Mouse (Mus musculus): Measurements from ENCODE around the gene Cux2. TPM values are rescaled to one million over a fixed set of nuclear protein-coding genes. Genes with fewer than 3 reads are reported as not detected.

Cux2 gene
- polyA plus RNA-seq, 1 experiment from 2014 or later: 8.0 TPM

DNA sequence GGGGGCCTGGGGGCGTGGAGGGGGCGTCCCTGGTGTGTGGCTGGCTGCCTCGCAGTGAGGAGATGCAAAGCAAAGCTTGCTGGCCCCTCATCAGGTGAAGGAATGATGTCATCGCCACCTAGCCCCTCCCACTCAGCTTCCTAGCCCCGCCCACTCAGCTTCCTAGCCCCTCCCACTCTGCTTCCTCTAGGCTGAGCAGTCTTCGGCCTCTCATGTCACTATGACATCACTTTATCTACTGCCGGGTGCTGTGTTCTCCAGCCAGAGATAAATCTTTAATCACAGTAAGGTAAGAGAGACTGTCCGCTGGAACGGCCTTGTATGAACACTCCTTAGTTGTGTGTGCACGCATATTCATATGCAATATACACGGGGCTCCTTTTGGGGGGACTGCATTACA, 19.3 kb downstream of the Cux2 start:
- no peak for DNase-seq (ENCODE audit: low spot score)
- H3K27me3 ChIP-seq (ENCODE audit: insufficient read depth, poor library complexity, severe bottlenecking): peaks cover 3% of the 10 kb centered on the region; the same call in 1 of the 2 replicates
- H3K4me3 ChIP-seq: no peak overlapping the region
- peaks cover 17% of the 10 kb centered on the region for H3K4me1 ChIP-seq
- no peaks in the 10 kb centered on the region for H3K9me3 ChIP-seq
- H3K36me3 ChIP-seq: no peaks in the 10 kb centered on the region
- 53% methylated on average over 9 of the region's 11 CpGs for WGBS
- H3K27ac ChIP-seq: no peak overlapping the region

GRCm38 (mm10) chr5:122026771-122027170, 23.1 kb downstream of the Cux2 start:
- H3K4me3 ChIP-seq: no peak overlapping the region
- DNase-seq (ENCODE audit: low spot score): no peak
- 74% methylated on average over 9 of the region's 9 CpGs for WGBS
- H3K4me1 ChIP-seq: peaks cover 16% of the 10 kb centered on the region
- H3K27me3 ChIP-seq (ENCODE audit: insufficient read depth, poor library complexity, severe bottlenecking): no peaks in the 10 kb centered on the region
- no peak overlapping the region for H3K27ac ChIP-seq
- H3K9me3 ChIP-seq: no peaks in the 10 kb centered on the region
- peaks cover 7% of the 10 kb centered on the region; the same call in 1 of the 2 replicates for H3K36me3 ChIP-seq

DNA sequence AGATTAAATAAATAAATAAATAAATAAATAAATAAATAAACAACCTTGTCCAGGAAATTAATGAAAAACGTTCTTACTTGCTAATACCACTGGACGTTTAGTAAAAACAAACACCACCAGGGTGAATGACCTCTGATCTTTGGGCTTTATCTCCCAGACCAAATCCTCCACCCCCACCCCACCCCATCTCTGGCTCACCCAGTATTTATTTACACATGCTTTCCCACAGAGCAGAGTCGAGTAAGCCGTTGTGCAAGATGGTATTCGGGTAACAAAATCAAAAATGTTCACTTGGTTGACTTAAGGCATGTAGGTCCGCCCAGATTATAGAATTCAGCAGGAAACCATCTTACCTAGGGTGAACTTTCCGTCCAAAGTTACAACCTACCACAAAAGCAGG, 23.6 kb downstream of the Cux2 start:
- Histone ChIP-seq H3K27me3 (ENCODE audit: insufficient read depth, poor library complexity, severe bottlenecking) (no peaks in the 10 kb centered on the region), H3K4me3 (no peak overlapping the region), H3K9me3 (no peaks in the 10 kb centered on the region), H3K36me3 (peaks cover 7% of the 10 kb centered on the region; the same call in 1 of the 2 replicates), H3K27ac (no peak overlapping the region), H3K4me1 (peaks cover 11% of the 10 kb centered on the region)
- WGBS: 56% methylated on average over 7 of the region's 7 CpGs
- no peak for DNase-seq (ENCODE audit: low spot score)

DNA sequence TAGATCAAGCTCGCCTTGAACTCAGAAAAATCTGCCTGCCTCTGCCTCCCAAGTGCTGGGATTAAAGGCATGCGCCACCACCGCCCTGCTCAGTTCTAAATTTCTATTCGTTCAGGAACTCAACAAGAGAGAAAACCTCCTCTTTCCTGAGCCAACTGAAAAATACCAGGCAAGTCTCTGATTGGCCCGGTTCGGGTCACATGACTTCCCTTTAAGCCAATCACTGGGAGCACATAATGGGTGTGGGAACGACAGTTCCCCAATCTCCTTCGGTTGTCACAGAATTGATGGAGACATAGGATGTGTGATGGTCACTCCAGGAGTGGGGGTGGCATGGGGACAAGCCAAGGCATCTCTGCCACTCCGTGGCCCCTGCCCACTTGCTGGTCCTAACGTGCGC, 24.8 kb downstream of the Cux2 start:
- H3K9me3 ChIP-seq: no peaks in the 10 kb centered on the region
- no peak overlapping the region for H3K4me3 ChIP-seq
- no peak overlapping the region for H3K27ac ChIP-seq
- no peaks in the 10 kb centered on the region for H3K27me3 ChIP-seq (ENCODE audit: insufficient read depth, poor library complexity, severe bottlenecking)
- 84% methylated on average over 11 of the region's 11 CpGs for WGBS
- peaks cover 7% of the 10 kb centered on the region; the same call in 1 of the 2 replicates for H3K36me3 ChIP-seq
- H3K4me1 ChIP-seq: peaks cover 4% of the 10 kb centered on the region; the same call in 1 of the 2 replicates
- DNase-seq (ENCODE audit: low spot score): no peak

DNA sequence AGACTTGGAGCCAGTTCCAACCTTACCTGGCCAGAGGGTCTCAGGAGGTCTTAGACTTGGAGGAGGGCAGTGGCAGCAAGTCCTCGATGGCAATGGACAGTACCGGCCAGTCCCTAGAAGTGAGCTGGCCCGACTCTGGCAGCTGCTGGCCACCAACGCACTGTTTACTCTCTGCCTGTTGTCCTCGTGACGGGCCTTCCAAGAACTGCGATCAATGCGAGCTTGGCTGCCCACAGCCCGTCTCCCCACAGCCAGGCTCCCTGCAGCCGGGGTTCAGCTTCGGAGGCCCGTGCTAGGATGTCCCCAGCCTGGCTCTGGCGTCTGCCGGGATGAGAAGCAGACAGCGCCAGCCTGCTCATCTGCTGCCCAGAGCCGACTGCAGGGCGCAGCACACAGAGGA, 30.6 kb downstream of the Cux2 start:
- no peak overlapping the region for H3K27ac ChIP-seq
- peaks cover 29% of the 10 kb centered on the region for H3K4me1 ChIP-seq
- H3K27me3 ChIP-seq (ENCODE audit: insufficient read depth, poor library complexity, severe bottlenecking): peaks cover 6% of the 10 kb centered on the region; the same call in 1 of the 2 replicates
- 78% methylated on average over 17 of the region's 17 CpGs for WGBS
- no peaks in the 10 kb centered on the region for H3K9me3 ChIP-seq
- peaks cover 7% of the 10 kb centered on the region; the same call in 1 of the 2 replicates for H3K36me3 ChIP-seq
- no peak for DNase-seq (ENCODE audit: low spot score)
- H3K4me3 ChIP-seq: no peak overlapping the region

DNA sequence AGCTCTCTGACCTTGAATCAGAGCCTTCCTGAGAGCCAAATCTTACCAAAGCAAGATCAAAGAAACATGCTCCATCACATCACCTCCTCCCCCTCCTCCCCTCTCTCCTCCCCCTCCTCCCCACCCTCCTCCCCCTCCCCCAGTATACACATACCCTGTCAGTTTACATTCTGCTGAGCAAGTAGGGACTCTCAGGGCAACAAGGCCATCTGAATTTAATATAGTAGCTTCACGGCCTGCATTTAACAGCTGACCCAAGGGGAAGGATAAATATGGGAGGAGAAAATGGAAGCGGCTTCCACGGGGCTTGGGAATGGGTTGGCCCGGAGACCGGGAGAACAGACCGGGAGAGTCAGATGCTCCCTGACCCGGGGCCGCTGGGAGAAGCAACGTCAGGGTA, 32.1 kb downstream of the Cux2 start:
- DNase-seq (ENCODE audit: low spot score): no peak
- 77% methylated on average over 9 of the region's 9 CpGs for WGBS

DNA sequence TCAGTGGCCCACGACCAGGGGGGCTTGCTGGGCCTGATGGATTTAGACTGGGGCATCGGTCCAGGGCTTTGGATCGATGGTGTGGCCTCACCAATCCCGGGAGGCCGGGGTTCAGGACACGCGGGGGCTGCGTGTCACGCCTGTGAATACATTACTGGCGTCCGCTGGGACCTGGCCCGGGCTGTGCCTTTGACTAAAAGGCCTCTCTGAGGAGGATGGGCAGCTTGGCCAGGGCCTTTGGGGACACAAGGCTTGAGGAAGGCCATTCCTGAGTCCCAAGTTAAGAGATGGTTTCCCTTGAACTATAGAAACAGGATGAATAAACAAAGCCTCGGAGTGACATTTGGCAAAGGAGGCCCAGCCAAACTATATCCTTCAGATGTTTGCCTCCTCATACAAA, 32.6 kb downstream of the Cux2 start:
- Histone ChIP-seq H3K36me3 (no peaks in the 10 kb centered on the region), H3K4me1 (peaks cover 27% of the 10 kb centered on the region), H3K27me3 (ENCODE audit: insufficient read depth, poor library complexity, severe bottlenecking) (peaks cover 6% of the 10 kb centered on the region; the same call in 1 of the 2 replicates), H3K9me3 (no peaks in the 10 kb centered on the region), H3K27ac (no peak overlapping the region), H3K4me3 (no peak overlapping the region)
- DNase-seq (ENCODE audit: low spot score): no peak
- 84% methylated on average over 13 of the region's 13 CpGs for WGBS

More for the DNA sequence above, 32.1 kb downstream of the Cux2 start:
- no peak overlapping the region; the same call in 1 of the 2 replicates for H3K27ac ChIP-seq
- H3K27me3 ChIP-seq (ENCODE audit: insufficient read depth, poor library complexity, severe bottlenecking): peaks cover 6% of the 10 kb centered on the region; the same call in 1 of the 2 replicates
- no peak overlapping the region for H3K4me3 ChIP-seq
- H3K36me3 ChIP-seq: 0 out of 2 replicates have a peak, but pooled peaks cover 3% of the 10 kb centered on the region
- H3K4me1 ChIP-seq: peaks cover 27% of the 10 kb centered on the region
- no peaks in the 10 kb centered on the region for H3K9me3 ChIP-seq

GRCm38 (mm10) chr5:122016744-122017143, 33.2 kb downstream of the Cux2 start:
- DNase-seq (ENCODE audit: low spot score): no peak
- Histone ChIP-seq H3K9me3 (no peaks in the 10 kb centered on the region), H3K27ac (no peak overlapping the region), H3K36me3 (no peaks in the 10 kb centered on the region), H3K4me3 (no peak overlapping the region), H3K4me1 (peaks cover 31% of the 10 kb centered on the region), H3K27me3 (ENCODE audit: insufficient read depth, poor library complexity, severe bottlenecking) (peaks cover 6% of the 10 kb centered on the region; the same call in 1 of the 2 replicates)
- WGBS: 77% methylated on average over 6 of the region's 6 CpGs

GRCm38 (mm10) chr5:122015149-122015548, 34.8 kb downstream of the Cux2 start:
- H3K4me1 ChIP-seq: peaks cover 37% of the 10 kb centered on the region
- no peak overlapping the region; the same call in 1 of the 2 replicates for H3K27ac ChIP-seq
- no peaks in the 10 kb centered on the region for H3K36me3 ChIP-seq
- H3K4me3 ChIP-seq: no peak overlapping the region
- DNase-seq (ENCODE audit: low spot score): no peak
- WGBS: 84% methylated on average over 17 of the region's 17 CpGs
- no peaks in the 10 kb centered on the region for H3K9me3 ChIP-seq
- peaks cover 6% of the 10 kb centered on the region; the same call in 1 of the 2 replicates for H3K27me3 ChIP-seq (ENCODE audit: insufficient read depth, poor library complexity, severe bottlenecking)

DNA sequence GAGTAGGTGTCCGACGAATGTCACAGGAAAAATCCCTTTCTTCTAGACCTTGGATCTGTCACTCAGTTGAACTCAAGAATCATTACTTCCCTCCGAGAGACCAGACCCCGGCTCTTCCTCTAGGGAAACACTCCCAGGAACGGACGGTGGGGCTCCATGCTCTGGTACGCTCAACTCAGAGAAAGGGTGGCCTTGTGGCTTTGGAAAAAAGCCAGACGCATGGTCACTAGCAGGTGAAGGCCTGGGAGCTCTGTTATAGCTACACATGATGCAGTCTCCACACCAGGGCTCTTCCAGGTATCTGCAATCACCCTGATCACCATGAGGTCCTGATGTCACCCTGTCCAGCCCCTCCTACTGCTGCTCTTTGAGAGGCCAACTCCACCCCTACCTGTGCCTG, 35.2 kb downstream of the Cux2 start:
- Histone ChIP-seq H3K9me3 (no peaks in the 10 kb centered on the region), H3K36me3 (no peaks in the 10 kb centered on the region), H3K4me3 (no peak overlapping the region), H3K4me1 (peaks cover 37% of the 10 kb centered on the region), H3K27me3 (ENCODE audit: insufficient read depth, poor library complexity, severe bottlenecking) (peaks cover 6% of the 10 kb centered on the region; the same call in 1 of the 2 replicates), H3K27ac (no peak overlapping the region; the same call in 1 of the 2 replicates)
- DNase-seq (ENCODE audit: low spot score): no peak
- 82% methylated on average over 8 of the region's 8 CpGs for WGBS

- H3K27ac ChIP-seq: no peak overlapping the region
- 28% methylated on average over 9 of the region's 9 CpGs for WGBS
- no peak overlapping the region for H3K4me3 ChIP-seq
- H3K4me1 ChIP-seq: peaks cover 19% of the 10 kb centered on the region
- H3K9me3 ChIP-seq: no peaks in the 10 kb centered on the region
- no peak for DNase-seq (ENCODE audit: low spot score)
- peaks cover 5% of the 10 kb centered on the region; the same call in 1 of the 2 replicates for H3K36me3 ChIP-seq
- H3K27me3 ChIP-seq (ENCODE audit: insufficient read depth, poor library complexity, severe bottlenecking): peaks cover 6% of the 10 kb centered on the region; the same call in 1 of the 2 replicates
These were observed 38.6 kb downstream of the Cux2 start for GRCm38 (mm10) chr5:122011289-122011688.

GRCm38 (mm10) chr5:122007946-122008441, 41.9 kb downstream of the Cux2 start:
- 88% methylated on average over 10 of the region's 10 CpGs for WGBS
- no peak for DNase-seq (ENCODE audit: low spot score)
- H3K9me3 ChIP-seq: no peaks in the 10 kb centered on the region
- no peak overlapping the region for H3K4me3 ChIP-seq
- H3K36me3 ChIP-seq: peaks cover 5% of the 10 kb centered on the region; the same call in 1 of the 2 replicates
- no peak overlapping the region for H3K27ac ChIP-seq
- H3K4me1 ChIP-seq: peaks cover 23% of the 10 kb centered on the region
- H3K27me3 ChIP-seq (ENCODE audit: insufficient read depth, poor library complexity, severe bottlenecking): no peaks in the 10 kb centered on the region

DNA sequence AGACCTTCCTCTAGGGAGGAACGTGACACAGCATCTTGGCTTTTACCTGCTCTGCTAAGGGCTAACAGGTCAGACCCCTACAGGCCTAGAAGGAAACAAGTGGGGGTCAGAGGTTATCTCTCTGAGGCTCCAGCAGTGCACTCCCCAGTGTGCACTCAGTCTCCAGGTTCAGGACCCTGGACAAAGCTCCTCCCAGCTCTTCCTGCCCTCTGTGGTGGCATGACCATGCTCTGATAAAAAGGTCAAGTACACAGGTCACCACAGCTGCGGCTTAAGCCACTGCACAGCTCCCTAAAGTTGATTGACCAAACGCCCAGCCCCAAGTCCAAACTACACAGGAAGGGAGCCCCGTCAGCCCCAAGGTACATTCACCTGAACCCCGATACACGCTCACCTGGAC, 46.4 kb downstream of the Cux2 start:
- Histone ChIP-seq H3K36me3 (peaks cover 5% of the 10 kb centered on the region; the same call in 1 of the 2 replicates), H3K27me3 (ENCODE audit: insufficient read depth, poor library complexity, severe bottlenecking) (0 out of 2 replicates have a peak, but pooled peaks cover 6% of the 10 kb centered on the region), H3K27ac (no peak overlapping the region), H3K4me3 (no peak overlapping the region), H3K4me1 (peaks cover 37% of the 10 kb centered on the region), H3K9me3 (no peaks in the 10 kb centered on the region)
- 43% methylated on average over 6 of the region's 6 CpGs for WGBS
- no peak for DNase-seq (ENCODE audit: low spot score)
